Mouse (Mus musculus) embryonic facial prominence, embryonic 11.5 days (tissue): ENCODE results near the gene Rhobtb3. TPM values are rescaled to one million over a fixed set of nuclear protein-coding genes. Genes with fewer than 3 reads are reported as not detected.

Source experiments
- ATAC-seq: fragments of 200-750 bp; cut with Nextera tagmentation; replicated peaks from 2 replicates; pipeline ENCODE4 v1.8.0; 2017; ENCODE audit warnings: low read depth; ENCODE audit not compliant: insufficient number of reproducible peaks, low FRiP score, low TSS enrichment
- DNase-seq: peaks from one replicate; pipeline ENCODE4 v3.0.0-alpha.2; 2015; ENCODE audit warnings: low spot score
- H3K27ac ChIP-seq: fragments of 300-500 bp; sonication (generic); replicated peaks from 2 replicates; pipeline ENCODE4 v1.5.1; 2014; ENCODE audit warnings: mild to moderate bottlenecking, low read depth, low read length, control low read depth
- H3K27me3 ChIP-seq: fragments of 300-500 bp; sonication (generic); 2 replicates; pipeline ENCODE4 v1.6.1; 2014; ENCODE audit warnings: mild to moderate bottlenecking, low read length, moderate library complexity, mixed read lengths; ENCODE audit not compliant: control insufficient read depth, insufficient read depth
- H3K36me3 ChIP-seq: fragments of 300-500 bp; sonication (generic); replicated peaks from 2 replicates; pipeline ENCODE4 v1.6.1; 2014; ENCODE audit warnings: low read depth, mild to moderate bottlenecking, low read length, moderate library complexity, mixed read lengths; ENCODE audit not compliant: control insufficient read depth, insufficient read depth
- H3K4me1 ChIP-seq: fragments of 300-500 bp; sonication (generic); 2 replicates; pipeline ENCODE4 v1.6.1; 2014; ENCODE audit warnings: low read length, mixed read lengths; ENCODE audit not compliant: control insufficient read depth, insufficient read depth
- H3K4me2 ChIP-seq: fragments of 300-500 bp; sonication (generic); 2 replicates; pipeline ENCODE4 v1.6.1; 2014; ENCODE audit warnings: low read depth, mild to moderate bottlenecking, control low read depth, low read length, moderate library complexity
- H3K4me3 ChIP-seq: fragments of 300-500 bp; sonication (generic); 2 replicates; pipeline ENCODE4 v1.5.1; 2014; ENCODE audit warnings: low read depth, low read length, control low read depth
- H3K9ac ChIP-seq: fragments of 300-500 bp; sonication (generic); replicated peaks from 2 replicates; pipeline ENCODE4 v1.6.1; 2014; ENCODE audit warnings: mild to moderate bottlenecking, control low read depth, low read length
- H3K9me3 ChIP-seq: fragments of 300-500 bp; sonication (generic); replicated peaks from 2 replicates; pipeline ENCODE4 v1.6.1; 2016; ENCODE audit warnings: mild to moderate bottlenecking, low read length, inconsistent platforms, mixed read lengths; ENCODE audit not compliant: control insufficient read depth
- WGBS: fragments of 180-500 bp; shearing (Covaris S2); extraction: QIAGEN DNeasy Blood & Tissue Kit; methylation state at CpG from one replicate; pipeline ENCODE4 v1.1.7; 2014; 5-methylcytosine and 5-hydroxymethylcytosine counted together
- polyA plus RNA-seq: library from polyadenylated mRNA; unstranded; fragments of >200 nt; fragmentation: Nextera tagmentation; extraction: Ambion mirVana; gene quantifications from 2 replicates; pipeline ENCODE4 v1.2.1, GENCODE M21; 2014

Gene Rhobtb3
- polyA plus RNA-seq, 1 experiment from 2014 or later = 88.5 TPM

- 88% methylated on average over 5 of the region's 5 CpGs for WGBS
- H3K9ac ChIP-seq = no peak overlapping the region
- H3K36me3 ChIP-seq = no peaks in the 10 kb centered on the region
- no peak for ATAC-seq
- H3K27ac ChIP-seq = no peak overlapping the region
- no peaks in the 10 kb centered on the region for H3K9me3 ChIP-seq
- no peak overlapping the region for H3K4me3 ChIP-seq
- H3K27me3 ChIP-seq = no peaks in the 10 kb centered on the region
- H3K4me1 ChIP-seq = peaks cover 2% of the 10 kb centered on the region; the same call in 1 of the 2 replicates
- no peak for DNase-seq
- H3K4me2 ChIP-seq = no peak overlapping the region
Measured at GRCm38 (mm10) chr13:75843331-75843730, 100.4 kb downstream of the Rhobtb3 start.

GRCm38 (mm10) chr13:75841950-75842349 lies 101.8 kb downstream of the Rhobtb3 start:
- no peak for ATAC-seq
- Histone ChIP-seq H3K4me2 (no peak overlapping the region), H3K9me3 (no peaks in the 10 kb centered on the region), H3K4me1 (peaks cover 2% of the 10 kb centered on the region; the same call in 1 of the 2 replicates), H3K9ac (no peak overlapping the region), H3K27ac (no peak overlapping the region), H3K27me3 (no peaks in the 10 kb centered on the region), H3K36me3 (no peaks in the 10 kb centered on the region), H3K4me3 (no peak overlapping the region)
- DNase-seq = no peak
- 73% methylated on average over 3 of the region's 3 CpGs for WGBS

GRCm38 (mm10) chr13:75840752-75841285 lies 102.9 kb downstream of the Rhobtb3 start:
- H3K9me3 ChIP-seq = no peaks in the 10 kb centered on the region
- 64% methylated on average over 6 of the region's 6 CpGs for WGBS
- no peaks in the 10 kb centered on the region for H3K27me3 ChIP-seq
- no peaks in the 10 kb centered on the region for H3K36me3 ChIP-seq
- DNase-seq = no peak
- no peak overlapping the region for H3K27ac ChIP-seq
- H3K9ac ChIP-seq = peak overlapping the region; percentile 47
- peaks cover 2% of the 10 kb centered on the region; the same call in 1 of the 2 replicates for H3K4me1 ChIP-seq
- H3K4me3 ChIP-seq = peak overlapping the region; percentile 41
- H3K4me2 ChIP-seq = peak overlapping the region; percentile 49
- ATAC-seq = no peak

GRCm38 (mm10) chr13:75839719-75840481 lies 103.8 kb downstream of the Rhobtb3 start, which contains the start of gene Glrx:
TSS of gene Glrx (plus strand) at chr13:75839868.
- Histone ChIP-seq H3K27ac (no peak within 1 kb of the TSS), H3K36me3 (no peaks in the 10 kb centered on the region), H3K9me3 (no peaks in the 10 kb centered on the region), H3K4me3 (peak within 1 kb of the TSS; percentile 41), H3K4me2 (peak within 1 kb of the TSS; percentile 49), H3K27me3 (no peaks in the 10 kb centered on the region), H3K9ac (peak within 1 kb of the TSS; percentile 47), H3K4me1 (peaks cover 2% of the 10 kb centered on the region; the same call in 1 of the 2 replicates)
- DNase-seq (peak; percentile 75), ATAC-seq (peak; percentile 83)
- WGBS = 1% methylated on average over 12 of the region's 12 CpGs

- Histone ChIP-seq H3K4me2 (no peak overlapping the region), H3K9ac (0 out of 2 replicates have a peak overlapping the region, but pooled peaks have one; percentile 18), H3K4me3 (no peak overlapping the region), H3K9me3 (no peaks in the 10 kb centered on the region), H3K4me1 (peaks cover 2% of the 10 kb centered on the region; the same call in 1 of the 2 replicates), H3K27ac (no peak overlapping the region), H3K36me3 (no peaks in the 10 kb centered on the region), H3K27me3 (no peaks in the 10 kb centered on the region)
- 91% methylated on average over 4 of the region's 4 CpGs for WGBS
- ATAC-seq = no peak
- DNase-seq = no peak
Measured at GRCm38 (mm10) chr13:75838506-75838905, 105.2 kb downstream of the Rhobtb3 start.

- no peaks in the 10 kb centered on the region for H3K27me3 ChIP-seq
- no peak overlapping the region for H3K4me2 ChIP-seq
- H3K4me3 ChIP-seq = no peak overlapping the region
- WGBS = 63% methylated on average over 2 of the region's 2 CpGs
- no peaks in the 10 kb centered on the region for H3K4me1 ChIP-seq
- no peak for DNase-seq
- H3K36me3 ChIP-seq = no peaks in the 10 kb centered on the region
- no peaks in the 10 kb centered on the region for H3K9me3 ChIP-seq
- H3K9ac ChIP-seq = no peak overlapping the region
- no peak for ATAC-seq
- H3K27ac ChIP-seq = no peak overlapping the region
Measured at GRCm38 (mm10) chr13:75835461-75835860, 108.3 kb downstream of the Rhobtb3 start.

- Histone ChIP-seq H3K36me3 (no peaks in the 10 kb centered on the region), H3K27ac (no peak overlapping the region), H3K4me2 (no peak overlapping the region), H3K9me3 (no peaks in the 10 kb centered on the region), H3K4me1 (no peaks in the 10 kb centered on the region), H3K4me3 (no peak overlapping the region), H3K9ac (no peak overlapping the region), H3K27me3 (no peaks in the 10 kb centered on the region)
- DNase-seq (no peak), ATAC-seq (no peak)
Measured at GRCm38 (mm10) chr13:75833499-75833898, 110.2 kb downstream of the Rhobtb3 start.

GRCm38 (mm10) chr13:75832697-75833096 lies 111.0 kb downstream of the Rhobtb3 start:
- Histone ChIP-seq H3K4me3 (no peak overlapping the region), H3K27ac (no peak overlapping the region), H3K36me3 (no peaks in the 10 kb centered on the region), H3K9me3 (no peaks in the 10 kb centered on the region), H3K9ac (no peak overlapping the region), H3K4me2 (no peak overlapping the region), H3K4me1 (no peaks in the 10 kb centered on the region), H3K27me3 (no peaks in the 10 kb centered on the region)
- DNase-seq (no peak), ATAC-seq (no peak)
